Mouse (Mus musculus) small intestine, adult 10 weeks (tissue): Measurements from ENCODE around the gene Gm42688. TPM values are rescaled to one million over a fixed set of nuclear protein-coding genes. Genes with fewer than 3 reads are reported as not detected.

ENCODE experiments used
- polyA plus RNA-seq: library from polyadenylated mRNA; stranded (reverse); fragments of 350-450 nt; fragmentation: Illumina TruSeq; extraction: RNeasy Lipid Tissue Mini Kit (QIAGEN cat#74804); gene quantifications from one replicate; pipeline ENCODE4 v1.2.3, GENCODE M21; 2014; ENCODE audit warnings: low replicate concordance

Gm42688 gene
- 2.8 TPM for polyA plus RNA-seq

DNA sequence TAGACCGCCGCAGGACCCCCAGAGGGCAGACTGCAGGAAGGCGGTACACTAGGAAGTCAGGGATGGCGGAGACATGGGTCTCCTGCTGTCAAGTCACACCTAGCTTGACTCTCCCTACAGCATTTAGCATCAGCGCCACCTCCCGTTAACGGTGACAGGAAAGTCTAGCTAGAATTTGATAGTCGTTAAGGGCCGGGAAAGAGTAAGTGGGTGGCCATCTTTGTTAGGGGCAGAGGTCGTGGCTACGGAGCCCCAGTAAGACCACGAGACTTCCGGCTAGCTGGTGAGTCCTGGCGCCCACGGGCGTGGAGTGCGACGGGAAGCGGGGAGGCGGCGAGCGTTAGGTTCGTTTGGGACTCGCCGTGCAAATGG lies at the start of gene Gm42688, which contains the start of gene Ccdc142:
TSS of gene Gm42688 (plus strand) at position 302 of the 372 bp plus-strand sequence.
TSS of gene Ccdc142 (plus strand) at position 286 of the 372 bp plus-strand sequence.

DNA sequence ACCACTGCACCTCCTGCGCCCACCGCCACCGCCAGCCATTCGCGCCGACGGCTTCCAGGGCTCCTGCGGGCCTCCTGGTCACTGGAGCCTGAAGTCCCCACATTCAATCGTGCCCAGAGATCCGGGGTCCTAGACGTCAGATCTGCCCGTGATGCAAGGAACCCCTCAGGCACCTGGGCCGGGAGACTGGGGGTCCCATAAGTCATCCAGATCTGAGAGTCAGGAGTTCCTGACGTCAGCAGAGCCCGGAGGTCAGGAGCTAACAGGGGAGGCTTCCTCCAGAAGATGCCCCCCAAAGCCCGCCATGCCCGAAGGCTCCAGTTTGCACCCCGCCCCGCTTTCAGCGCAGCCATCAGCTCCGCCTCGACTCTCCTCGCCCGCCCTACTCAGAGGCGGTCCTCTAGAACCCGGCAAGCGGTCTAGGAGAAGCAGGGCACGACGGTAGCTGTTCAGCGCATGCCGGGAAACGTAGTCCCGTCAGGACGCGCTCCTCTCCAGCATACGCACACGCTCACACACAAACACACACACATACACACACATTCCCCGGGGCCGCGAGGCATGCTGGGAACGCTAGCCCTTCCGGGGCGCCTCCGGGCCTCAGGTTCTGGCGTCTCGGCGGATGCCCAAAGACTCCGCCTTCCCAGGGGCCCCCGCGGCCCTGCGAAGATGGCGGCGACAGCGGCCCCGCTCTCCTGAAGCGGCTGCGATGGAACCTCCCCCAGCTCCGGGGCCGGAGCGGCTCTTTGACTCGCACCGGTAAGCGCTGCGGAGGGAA lies 47.2 kb upstream of the Gm42688 start, which contains the start of gene Aup1:
TSS of gene Aup1 (plus strand) at position 448 of the 778 bp plus-strand sequence.

DNA sequence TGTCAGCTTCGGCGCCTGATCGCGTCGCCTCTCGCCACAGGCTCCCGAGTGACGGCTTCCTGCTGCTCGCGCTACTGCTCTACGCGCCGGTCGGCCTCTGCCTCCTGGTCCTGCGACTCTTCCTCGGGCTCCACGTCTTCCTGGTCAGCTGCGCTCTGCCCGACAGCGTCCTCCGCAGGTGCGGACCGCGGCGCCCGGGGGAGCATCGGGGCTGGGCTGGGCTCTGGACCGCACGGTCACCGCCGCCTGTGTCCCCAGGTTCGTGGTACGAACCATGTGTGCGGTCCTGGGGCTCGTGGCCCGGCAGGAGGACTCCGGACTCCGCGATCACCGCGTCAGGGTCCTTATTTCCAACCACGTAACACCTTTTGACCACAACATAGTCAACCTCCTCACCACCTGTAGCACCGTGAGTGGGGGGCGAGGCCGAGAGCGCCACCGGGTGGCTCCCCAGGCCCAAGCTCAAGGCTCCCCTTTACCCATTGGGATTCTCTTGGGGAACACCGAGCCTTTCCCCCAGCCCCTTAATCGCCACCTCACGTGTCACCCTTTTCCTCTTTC lies 46.5 kb upstream of the Gm42688 start, which contains the start of gene Htra2:
TSS of gene Htra2 (minus strand) at position 403 of the 561 bp plus-strand sequence.

DNA sequence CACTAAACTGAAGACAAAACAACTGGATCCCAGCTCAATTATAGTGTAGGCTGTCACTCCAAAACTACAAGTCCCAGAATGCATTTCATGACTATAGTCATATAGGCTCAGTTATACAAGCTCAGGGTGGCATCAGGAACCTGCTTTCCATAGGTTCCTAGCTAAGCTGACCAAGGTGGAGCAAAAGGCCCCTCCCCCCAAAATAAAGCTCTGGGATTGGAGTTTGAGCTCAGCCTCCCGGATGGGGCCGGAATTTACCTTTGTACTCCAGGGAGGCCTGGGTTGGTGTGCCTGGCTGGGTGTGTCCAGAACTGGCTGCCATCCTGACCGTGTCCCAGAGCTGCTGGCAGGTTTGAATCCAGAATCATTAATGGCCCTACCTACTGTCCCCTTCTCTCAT lies 43.6 kb upstream of the Gm42688 start, which contains the start of gene Dqx1:
TSS of gene Dqx1 (plus strand) at position 55 of the 400 bp plus-strand sequence.

DNA sequence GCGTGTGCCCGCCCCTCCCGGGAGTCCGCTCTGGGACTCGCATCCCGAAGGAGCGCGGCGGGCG lies 31.3 kb upstream of the Gm42688 start, which contains the start of gene Tlx2:
TSS of gene Tlx2 (minus strand) at position 47 of the 64 bp plus-strand sequence.

DNA sequence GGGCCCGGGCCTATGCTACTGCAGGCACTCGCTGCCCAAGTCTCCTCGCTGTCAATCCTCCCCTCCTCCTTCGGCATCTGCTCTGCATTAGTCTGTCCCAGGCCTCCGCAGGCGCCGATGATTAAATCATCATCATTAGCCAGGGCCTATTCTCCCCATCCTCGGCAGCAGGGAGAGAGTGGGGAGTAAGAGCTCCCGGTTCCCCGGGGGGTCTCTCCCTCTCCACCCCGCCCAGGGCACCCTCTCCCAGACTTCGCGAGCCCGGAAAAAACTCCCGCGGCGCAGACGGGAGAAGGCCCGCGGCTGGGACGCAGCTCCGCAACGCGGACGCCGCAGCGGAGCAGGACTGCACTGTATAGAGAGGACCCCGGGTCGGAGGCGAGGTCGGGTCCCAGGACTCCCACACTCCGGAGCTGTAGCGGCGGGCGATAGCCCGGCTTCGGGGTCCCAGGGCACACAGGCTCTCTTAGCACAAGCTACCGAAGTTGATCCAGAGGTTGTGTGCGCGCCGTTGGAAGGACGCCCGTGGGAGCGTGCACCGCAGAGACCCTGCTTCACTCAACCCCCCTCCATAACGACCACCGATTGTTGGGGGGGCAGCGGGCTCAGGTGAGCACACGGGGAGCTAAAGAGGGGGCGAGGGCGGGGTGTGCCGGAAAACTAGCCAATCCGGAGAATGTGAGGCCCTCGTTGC lies 23.6 kb upstream of the Gm42688 start, which contains the start of gene Pcgf1:
TSS of gene Pcgf1 (plus strand) at position 240 of the 694 bp plus-strand sequence.

DNA sequence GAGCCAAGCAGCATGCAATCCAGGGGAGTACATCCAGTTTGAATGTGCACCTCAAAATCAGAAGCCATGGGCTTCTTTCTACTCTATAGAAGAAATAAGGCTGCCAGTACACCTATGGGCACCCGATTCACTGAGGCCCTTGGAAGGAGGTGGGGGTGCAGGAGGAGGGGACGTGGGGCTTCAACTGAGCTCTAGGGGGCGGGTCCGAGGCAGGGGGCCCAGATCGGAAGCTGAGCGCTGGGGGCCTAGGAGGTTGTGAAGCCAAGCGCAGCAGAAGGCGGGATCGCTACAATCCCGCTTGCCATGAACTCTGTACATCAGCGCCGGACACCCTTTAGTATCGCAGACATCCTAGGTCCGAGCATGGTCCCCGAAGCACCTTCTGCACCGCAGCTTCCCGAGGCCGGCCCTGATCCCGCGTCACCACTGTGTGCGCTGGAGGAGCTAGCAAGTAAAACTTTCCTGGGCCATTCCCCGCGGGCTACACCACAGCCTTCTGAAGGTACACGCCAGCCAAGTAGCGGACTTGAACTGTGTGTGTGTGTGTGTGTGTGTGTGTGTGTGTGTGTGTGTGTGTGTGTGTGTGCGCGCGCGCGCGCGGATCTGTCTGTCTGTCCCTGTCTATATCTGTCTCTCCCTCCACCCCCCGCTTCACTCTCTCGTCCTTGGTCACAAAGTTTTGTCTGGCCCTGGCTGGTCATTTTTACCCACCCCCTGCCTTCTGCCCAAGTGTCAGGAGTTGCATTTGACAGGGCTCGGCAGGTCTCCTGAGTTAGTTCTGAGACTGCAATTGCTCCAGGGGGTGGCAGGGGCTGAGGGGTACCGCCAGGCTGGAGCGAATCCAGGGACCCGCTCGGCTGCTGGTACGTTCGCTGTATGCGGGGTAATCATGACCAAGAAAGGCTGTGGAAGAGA lies 15.0 kb upstream of the Gm42688 start, which contains the start of gene Lbx2:
TSS of gene Lbx2 (plus strand) at position 247 of the 915 bp plus-strand sequence.

DNA sequence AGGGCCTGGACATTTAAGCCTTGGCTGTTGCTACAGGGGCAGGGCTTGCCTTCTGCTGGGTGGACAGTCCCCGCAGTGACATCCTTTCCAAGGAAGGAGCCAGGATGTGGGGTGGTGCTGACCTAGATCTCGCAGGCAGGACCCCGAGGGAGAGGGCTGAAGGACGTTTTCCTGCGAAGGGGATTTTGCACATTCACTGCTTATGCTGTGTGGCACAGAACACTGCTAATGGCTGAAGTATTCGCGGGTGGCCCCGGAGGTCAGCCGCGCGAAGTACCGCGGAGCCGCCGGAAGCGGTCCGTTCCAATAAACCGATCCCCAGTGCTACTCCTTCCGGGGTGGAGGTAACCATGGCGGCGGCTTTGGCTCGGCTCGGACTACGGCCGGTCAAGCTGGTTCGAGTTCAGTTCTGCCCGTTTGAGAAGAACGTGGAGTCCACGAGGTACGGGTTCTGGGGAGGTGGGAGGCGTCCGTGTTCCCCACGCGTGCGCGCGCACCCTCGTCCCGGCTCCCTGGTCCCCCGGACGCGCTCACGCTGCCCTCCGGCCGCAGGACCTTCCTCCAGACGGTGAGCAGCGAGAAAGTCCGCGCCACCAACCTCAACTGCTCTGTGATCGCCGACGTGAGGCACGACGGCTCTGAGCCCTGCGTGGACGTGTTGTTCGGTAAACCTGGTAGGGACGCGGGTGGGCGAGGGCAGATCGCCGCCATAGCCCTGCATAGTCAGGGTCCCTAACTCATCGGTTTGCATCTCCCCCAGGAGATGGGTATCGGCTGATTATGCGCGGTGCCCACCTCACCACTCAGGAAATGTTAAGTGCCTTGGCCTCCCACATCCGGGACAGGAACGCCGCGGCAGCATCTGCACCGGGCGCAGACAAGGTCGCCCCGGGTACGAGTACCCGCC lies 7.6 kb downstream of the Gm42688 start, which contains the start of gene Mrpl53:
TSS of gene Mrpl53 (plus strand) at position 279 of the 907 bp plus-strand sequence.

DNA sequence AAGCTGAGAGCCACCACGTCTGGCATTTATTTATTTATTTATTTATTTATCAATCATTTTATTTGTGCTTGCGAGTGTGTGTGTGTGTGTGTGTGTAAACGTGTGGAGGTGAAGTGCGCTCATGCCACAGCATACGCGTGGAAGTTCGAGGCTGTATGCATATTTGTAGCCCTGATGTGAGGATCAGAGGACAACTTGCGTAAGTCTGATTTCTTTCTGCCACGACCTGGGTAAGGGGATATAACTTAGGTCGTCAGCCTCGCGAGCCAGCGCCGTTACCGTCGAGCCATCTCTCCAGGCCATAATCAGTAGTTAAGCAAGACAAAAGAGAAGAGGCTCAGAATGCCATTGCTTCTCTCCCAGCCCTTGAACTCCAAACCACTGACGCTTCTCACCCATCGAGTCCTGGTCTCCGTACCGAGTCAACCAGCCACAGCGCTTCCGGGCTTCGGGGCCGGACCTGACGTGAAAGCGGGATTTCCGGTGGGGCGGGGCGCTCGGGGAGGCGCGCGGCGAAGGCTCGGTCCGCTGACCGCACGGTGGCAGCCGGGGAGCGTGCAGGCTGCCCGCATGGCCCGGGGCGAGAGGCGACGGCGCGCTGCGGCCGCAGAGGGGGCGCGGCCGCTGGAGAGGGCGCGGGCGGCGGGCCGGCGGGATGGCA lies 13.7 kb downstream of the Gm42688 start, which contains the start of gene Mogs:
TSS of gene Mogs (plus strand) at position 486 of the 661 bp plus-strand sequence.

DNA sequence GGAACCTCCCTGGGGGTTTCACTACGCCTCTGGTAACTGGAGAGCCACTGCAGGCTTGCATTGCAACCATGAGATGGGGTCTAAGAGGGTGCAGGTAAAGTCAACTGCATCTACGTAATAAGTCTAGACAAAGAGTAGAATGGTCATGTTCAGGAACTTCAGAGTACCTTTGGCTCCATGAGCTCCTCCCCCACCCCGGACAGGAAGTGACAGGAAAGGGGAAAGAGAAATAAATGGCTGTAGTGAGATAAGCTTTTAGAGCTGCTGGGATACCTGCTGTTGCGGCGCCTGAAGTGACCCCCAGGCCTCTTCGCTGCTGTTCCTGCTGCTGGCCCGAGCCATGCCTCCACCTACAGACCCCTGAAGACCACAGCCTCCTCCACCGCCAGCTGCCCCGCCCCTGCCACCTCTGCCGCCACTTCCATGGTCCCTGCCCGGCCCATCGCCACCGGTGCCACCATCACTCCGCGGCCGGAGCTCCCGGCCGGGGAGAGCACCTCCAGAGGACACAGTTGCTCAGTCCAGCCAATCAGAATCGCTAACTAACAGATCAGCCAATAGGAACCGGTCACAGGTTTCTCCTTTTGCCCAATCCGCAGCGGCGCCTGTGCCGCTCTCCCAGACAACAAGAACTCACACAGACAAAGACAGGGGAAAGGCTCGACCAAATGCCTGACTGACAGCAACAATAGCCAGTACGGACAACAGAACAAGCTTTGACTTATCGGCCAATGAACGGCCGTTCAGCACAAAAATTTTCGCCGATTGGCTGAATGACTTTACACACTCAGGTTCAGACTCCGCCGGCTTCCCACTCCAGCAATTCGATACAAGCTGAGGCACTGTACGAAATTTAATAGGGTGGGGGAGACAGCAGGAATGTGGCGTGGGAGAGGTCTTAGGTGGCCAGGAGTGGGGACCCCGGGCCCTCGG lies 19.8 kb downstream of the Gm42688 start, which contains the start of gene Wbp1:
TSS of gene Wbp1 (minus strand) at position 630 of the 933 bp plus-strand sequence.

DNA sequence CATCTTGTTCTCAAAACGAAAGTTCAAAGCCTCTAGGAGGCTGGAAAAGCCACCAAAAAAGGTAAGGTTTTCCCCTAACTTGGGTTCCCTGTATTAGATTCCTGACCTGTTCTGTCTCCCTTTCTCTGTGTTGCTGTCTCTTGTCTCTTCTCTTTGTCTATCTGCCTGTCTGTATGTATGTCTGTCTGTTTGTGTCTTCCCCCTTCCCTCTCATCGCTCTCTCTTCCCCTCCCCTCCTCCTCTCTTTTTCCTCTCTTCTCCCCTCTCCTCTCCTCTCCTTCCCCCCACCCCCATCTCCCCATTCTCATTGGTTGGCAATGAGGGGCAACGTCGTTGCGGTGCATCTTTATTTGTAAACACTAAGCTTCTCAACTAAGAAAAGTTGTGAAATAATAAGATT lies 23.9 kb downstream of the Gm42688 start, which contains the start of gene Ino80b:
TSS of gene Ino80b (minus strand) at position 101 of the 400 bp plus-strand sequence.

DNA sequence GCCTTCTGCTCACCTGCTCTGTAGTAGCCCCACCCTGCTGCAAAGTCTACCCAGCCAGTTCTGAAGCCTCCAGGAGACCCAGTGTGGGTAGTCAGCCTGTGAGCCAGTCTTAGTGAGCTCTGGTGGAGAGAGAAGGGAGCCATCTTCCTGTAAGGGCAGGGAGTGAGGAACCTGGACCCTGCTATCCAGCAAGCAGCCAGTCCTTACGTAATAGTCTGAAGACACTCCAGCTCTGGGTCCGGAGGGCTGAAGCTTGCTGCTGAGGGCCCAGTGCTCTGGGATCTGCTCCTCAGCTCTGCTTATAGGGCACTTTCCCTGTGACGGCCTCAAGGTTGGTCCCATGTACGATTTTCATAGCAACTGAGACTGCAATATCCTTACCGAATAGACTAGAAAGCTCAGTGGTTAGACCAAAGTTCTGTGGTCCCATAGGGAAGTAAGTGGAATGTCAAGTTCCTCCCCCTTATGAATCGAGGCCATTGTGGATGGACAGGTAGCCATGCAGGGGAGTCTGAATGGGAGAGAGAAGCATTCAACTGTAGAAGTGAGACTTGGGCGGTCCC lies 33.6 kb downstream of the Gm42688 start, which contains the start of gene Rtkn:
TSS of gene Rtkn (plus strand) at position 513 of the 563 bp plus-strand sequence.

DNA sequence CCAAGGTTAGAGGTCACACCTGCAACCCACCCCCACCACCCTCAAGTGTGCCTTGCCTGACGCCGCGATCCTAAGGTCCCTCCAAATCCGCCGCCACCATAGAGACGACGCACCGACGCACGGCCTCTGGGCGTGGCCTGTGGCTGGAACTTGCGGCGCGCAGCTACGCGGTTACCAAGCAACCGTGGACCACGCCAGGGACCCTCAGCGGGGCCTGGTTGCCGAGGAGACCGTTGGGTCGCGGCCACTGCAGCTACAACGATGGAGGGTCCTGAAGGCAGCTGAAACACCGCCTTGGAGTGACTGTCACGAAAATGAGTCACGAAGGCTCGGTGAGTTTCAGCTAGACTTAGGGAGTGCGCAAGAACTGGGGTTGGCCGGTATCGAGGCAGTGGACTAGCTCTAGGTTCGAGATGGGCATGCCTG lies 54.9 kb downstream of the Gm42688 start, which contains the start of the genes Wdr54 and 1700003E16Rik:
TSS of gene Wdr54 (minus strand) at position 139 of the 426 bp plus-strand sequence.
TSS of gene 1700003E16Rik (plus strand) at position 146 of the 426 bp plus-strand sequence.

Other genes with a start within 250 kb of the Gm42688 start
- gene Sema4f, start 161.8 kb upstream of the Gm42688 start, polyA plus RNA-seq: 0.11 TPM
- not detected for gene M1ap, start 154.7 kb upstream of the Gm42688 start, polyA plus RNA-seq
- gene Dok1, start 68.1 kb upstream of the Gm42688 start, polyA plus RNA-seq: not detected
- gene Loxl3, start 67.4 kb upstream of the Gm42688 start, polyA plus RNA-seq: 0.45 TPM
- 11.1 TPM for gene Aup1, start 47.1 kb upstream of the Gm42688 start, polyA plus RNA-seq
- 2.1 TPM for gene Htra2, start 46.3 kb upstream of the Gm42688 start, polyA plus RNA-seq
- 1.6 TPM for gene Dqx1, start 43.8 kb upstream of the Gm42688 start, polyA plus RNA-seq
- not detected for gene Tlx2, start 31.3 kb upstream of the Gm42688 start, polyA plus RNA-seq
- 1.4 TPM for gene Pcgf1, start 23.7 kb upstream of the Gm42688 start, polyA plus RNA-seq
- not detected for gene Lbx2, start 15.2 kb upstream of the Gm42688 start, polyA plus RNA-seq
- gene Ccdc142, start within 50 bp of the Gm42688 start, polyA plus RNA-seq: not detected
- gene Mrpl53, start 7.4 kb downstream of the Gm42688 start, polyA plus RNA-seq: 26.2 TPM
- gene Mogs, start 13.9 kb downstream of the Gm42688 start, polyA plus RNA-seq: 1.9 TPM
- 8.2 TPM for gene Wbp1, start 19.9 kb downstream of the Gm42688 start, polyA plus RNA-seq
- gene Ino80b, start 23.8 kb downstream of the Gm42688 start, polyA plus RNA-seq: not detected
- not detected for gene Rtkn, start 33.8 kb downstream of the Gm42688 start, polyA plus RNA-seq
- not detected for gene Wdr54, start 54.8 kb downstream of the Gm42688 start, polyA plus RNA-seq
- gene 1700003E16Rik, start 54.8 kb downstream of the Gm42688 start, polyA plus RNA-seq: not detected
- gene Dctn1, start 64.3 kb downstream of the Gm42688 start, polyA plus RNA-seq: 9.4 TPM
- gene Slc4a5, start 118.2 kb downstream of the Gm42688 start, polyA plus RNA-seq: 11.4 TPM
- 5.8 TPM for gene Mthfd2, start 224.3 kb downstream of the Gm42688 start, polyA plus RNA-seq
- gene Mob1a, start 224.4 kb downstream of the Gm42688 start, polyA plus RNA-seq: 150 TPM
- gene Bola3, start 247.5 kb downstream of the Gm42688 start, polyA plus RNA-seq: 40.9 TPM